Mouse (Mus musculus) MN1 (cell line): ENCODE measurements around the gene Tnni2.

Experiments
- DNase-seq: peaks from one replicate; pipeline ENCODE4 v3.0.0-alpha.2; 2016; ENCODE audit warnings: low spot score

The Tnni2 gene

GRCm38 (mm10) chr7:142430160-142430678 lies 11.4 kb upstream of the Tnni2 start:
- no peak for DNase-seq

- DNase-seq: no peak
Observed at GRCm38 (mm10) chr7:142431106-142431505, 10.5 kb upstream of the Tnni2 start.

- no peak for DNase-seq
Observed at GRCm38 (mm10) chr7:142433623-142434022, 8.0 kb upstream of the Tnni2 start.

GRCm38 (mm10) chr7:142434137-142434865 lies 7.3 kb upstream of the Tnni2 start, which contains the start of gene Syt8:
Gene Syt8 (plus strand): TSS chr7:142434850.
- DNase-seq: no peak

- DNase-seq: peak; percentile 77
Observed at GRCm38 (mm10) chr7:142435524-142435923, 6.1 kb upstream of the Tnni2 start.

- DNase-seq: peak; percentile 32
Observed at GRCm38 (mm10) chr7:142437324-142437723, 4.3 kb upstream of the Tnni2 start.

- DNase-seq: no peak
Observed at GRCm38 (mm10) chr7:142439966-142440365, 1.6 kb upstream of the Tnni2 start.

- peak; percentile 51 for DNase-seq
Observed at GRCm38 (mm10) chr7:142440657-142441114, 922 bp upstream of the Tnni2 start.

GRCm38 (mm10) chr7:142442081-142442907 lies 686 bp downstream of the Tnni2 start:
- no peak for DNase-seq

- DNase-seq: no peak
Observed at GRCm38 (mm10) chr7:142442908-142443420, 1.4 kb downstream of the Tnni2 start.

- DNase-seq: no peak
Observed at GRCm38 (mm10) chr7:142443474-142443873, 1.9 kb downstream of the Tnni2 start.

GRCm38 (mm10) chr7:142444171-142444570 lies 2.6 kb downstream of the Tnni2 start:
- no peak for DNase-seq

GRCm38 (mm10) chr7:142445324-142445723 lies 3.7 kb downstream of the Tnni2 start:
- DNase-seq: no peak

- DNase-seq: no peak
Observed at GRCm38 (mm10) chr7:142446264-142446663, 4.7 kb downstream of the Tnni2 start.

- DNase-seq: no peak
Observed at GRCm38 (mm10) chr7:142449038-142449617, 7.5 kb downstream of the Tnni2 start.

GRCm38 (mm10) chr7:142454706-142455105 lies 13.1 kb downstream of the Tnni2 start:
- DNase-seq: no peak

GRCm38 (mm10) chr7:142455251-142455650 lies 13.6 kb downstream of the Tnni2 start:
- DNase-seq: no peak

- DNase-seq: no peak
Observed at GRCm38 (mm10) chr7:142456806-142457205, 15.2 kb downstream of the Tnni2 start.

GRCm38 (mm10) chr7:142457227-142457811 lies 15.7 kb downstream of the Tnni2 start:
- DNase-seq: peak; percentile 57

GRCm38 (mm10) chr7:142458026-142458425 lies 16.4 kb downstream of the Tnni2 start:
- DNase-seq: peak; percentile 46

GRCm38 (mm10) chr7:142458676-142459298 lies 17.2 kb downstream of the Tnni2 start:
- no peak for DNase-seq
